Mouse (Mus musculus) induced T-regulatory cell, adult 2 months (primary cell): Measurements from ENCODE around the gene Rgl2.
"Not testable (repeated sequence)": the region's sequence is repeated elsewhere in the genome, so short reads cannot be mapped to it uniquely, and the experiment has no call there.

Experiments
- DNase-seq: peaks from one replicate; pipeline ENCODE4 v3.0.0-alpha.2; 2012; ENCODE audit warnings: low read depth

The Rgl2 gene

DNA sequence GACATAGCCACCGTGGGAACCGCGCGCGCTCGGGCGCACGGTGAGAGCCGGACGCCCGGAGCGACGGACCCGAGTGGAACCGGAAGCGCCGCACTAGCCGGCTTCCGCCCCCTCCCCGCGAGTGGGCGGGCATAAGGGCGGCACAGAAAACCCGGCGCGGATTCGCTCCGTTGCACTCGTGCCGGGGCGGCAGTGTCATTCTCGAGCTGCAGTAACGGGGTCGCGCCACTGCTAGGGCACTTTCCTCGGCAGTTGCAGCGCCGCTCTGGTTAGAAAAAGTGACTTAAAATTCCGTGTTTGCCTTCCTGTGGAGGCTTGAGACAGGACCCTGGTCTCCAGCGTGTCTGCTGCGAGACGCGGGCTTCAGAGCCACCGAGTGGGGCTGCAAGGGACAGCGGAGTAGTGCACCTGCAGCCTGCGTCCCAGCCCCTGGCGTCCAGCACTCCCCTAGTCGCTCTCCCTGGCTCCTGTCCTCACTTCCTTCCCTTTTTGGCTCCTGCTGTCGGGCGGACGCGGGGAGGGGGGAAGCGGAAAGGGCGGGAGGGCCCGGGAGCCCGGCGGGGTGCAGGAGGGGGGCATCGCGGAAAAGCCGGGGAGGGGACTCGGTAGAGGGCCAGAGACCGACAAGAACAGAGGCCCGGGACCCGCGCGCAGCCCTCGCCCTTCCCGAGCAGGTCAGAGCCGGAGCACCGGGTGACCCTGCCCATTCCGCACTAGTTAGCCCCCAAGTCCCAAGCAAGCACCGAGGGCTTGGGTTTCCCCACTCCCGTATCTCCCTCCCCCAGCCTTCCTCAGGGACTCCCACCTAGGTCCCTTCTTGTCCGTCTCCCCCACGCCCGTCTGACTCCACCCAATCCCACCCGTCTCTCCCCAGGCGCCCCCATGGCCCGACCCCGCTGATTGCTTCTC is at the start of gene Rgl2:
TSS of gene Rgl2 (plus strand) at position 173 of the 909 bp plus-strand sequence.
- DNase-seq: peak; percentile 96

DNA sequence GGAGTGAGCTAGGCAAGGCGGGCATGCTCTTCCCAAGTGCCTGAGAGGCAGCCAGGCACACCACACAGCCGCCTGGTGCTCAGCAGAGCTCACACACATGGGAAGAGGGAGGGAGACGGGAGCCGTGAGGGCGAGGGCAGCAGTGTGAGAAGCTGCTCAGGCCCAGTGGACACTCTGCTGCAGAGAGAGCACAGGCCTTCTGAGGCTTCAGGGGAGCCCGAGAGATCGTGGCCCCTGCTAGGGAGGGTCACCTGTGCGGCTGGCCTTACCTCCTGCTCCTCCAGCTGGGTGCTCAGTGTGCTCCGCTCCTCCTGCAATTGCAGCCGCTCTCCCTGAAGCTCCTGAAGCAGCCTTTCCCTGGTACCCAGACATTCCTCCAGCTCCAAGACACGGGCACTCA is 45.0 kb upstream of the Rgl2 start:
- DNase-seq: not testable (repeated sequence)

DNA sequence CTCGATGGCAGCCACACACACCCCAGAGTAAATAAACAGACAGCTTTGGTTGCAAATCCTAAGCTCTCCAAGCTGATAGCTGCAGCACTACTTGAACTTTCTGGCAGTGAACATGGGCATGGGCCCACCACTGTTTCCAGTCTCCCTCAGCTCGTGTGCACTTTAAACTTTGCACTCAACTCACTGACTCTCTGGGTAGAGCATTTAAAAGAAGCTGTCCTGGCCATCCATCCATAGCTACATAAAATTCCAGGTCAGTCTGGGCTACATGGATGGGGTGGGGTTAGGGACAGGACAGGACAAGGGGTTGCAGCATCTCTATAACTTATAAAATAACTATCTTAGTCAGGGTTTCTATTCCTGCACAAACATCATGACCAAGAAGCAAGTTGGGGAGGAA is 41.5 kb upstream of the Rgl2 start:
- not testable (repeated sequence) for DNase-seq

DNA sequence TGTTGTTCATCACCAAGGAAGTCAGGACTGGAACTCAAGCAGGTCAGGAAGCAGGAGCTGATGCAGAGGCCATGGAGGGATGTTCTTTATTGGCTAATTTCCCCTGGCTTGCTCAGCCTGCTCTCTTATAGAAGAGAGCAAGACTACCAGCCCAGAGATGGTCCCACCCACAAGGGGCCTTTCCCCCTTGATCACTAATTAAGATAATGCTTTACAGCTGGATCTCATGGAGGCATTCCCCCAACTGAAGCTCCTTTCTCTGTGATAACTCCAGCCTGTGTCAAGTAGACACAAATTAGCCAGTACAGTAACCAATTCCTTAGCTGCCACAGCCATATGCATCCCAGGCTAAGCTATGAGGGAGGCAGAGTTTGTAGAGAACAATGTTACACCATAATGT is 41.1 kb upstream of the Rgl2 start:
- DNase-seq: not testable (repeated sequence)

DNA sequence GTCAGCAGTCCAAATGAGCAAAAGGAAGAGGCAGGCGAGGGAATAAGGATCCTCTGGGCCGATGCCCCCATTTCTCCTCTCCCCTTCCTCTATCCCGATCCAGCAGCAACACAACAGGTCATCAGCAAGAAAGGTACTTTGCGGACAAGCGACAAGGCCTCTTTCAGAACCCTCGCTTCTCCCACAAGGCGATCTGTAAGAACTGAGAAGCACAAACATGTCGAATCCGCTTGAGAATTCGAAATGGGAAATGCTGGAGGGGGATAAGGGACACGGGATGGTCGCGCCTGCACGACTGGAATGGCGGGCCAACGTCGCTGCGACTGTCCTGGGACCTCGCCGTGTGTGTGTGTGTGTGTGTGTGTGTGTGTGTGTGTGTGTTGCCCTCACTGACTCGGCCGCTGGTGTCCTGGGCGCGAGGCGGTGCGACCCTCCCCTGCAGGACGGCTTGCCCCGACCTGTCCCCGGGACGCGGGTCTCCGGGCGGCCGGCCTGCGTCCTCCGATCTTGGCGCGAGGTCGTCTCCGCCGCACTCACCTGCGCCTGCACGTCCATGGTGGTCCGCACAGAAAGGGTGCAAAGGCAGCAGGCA is 39.3 kb upstream of the Rgl2 start:
- peak; percentile 43 for DNase-seq

DNA sequence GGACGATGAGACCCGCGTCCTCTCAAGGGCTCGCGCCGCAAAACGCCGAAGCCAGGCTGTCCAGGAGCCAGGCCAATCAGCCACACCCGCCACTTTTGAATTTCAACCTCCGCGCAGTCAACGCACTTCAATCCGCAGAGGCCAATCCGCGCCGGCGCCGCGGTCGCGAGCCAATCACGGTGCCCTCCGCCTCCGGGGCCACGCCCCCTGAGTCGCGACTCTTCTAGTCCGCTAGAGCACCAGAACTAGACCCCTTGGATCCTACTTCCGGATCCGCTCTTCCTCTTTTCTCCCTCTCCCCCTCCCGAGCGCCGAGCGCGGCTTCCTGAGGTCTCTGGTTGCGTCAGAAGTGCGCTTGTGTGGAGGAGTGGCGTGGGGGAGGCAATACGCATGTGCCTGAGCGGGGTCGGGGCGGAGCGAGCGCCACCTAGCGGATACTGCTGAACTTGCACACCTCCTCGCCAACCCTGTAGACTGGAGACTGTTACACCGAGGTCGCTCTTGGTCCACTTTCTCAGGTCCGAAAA is 38.7 kb upstream of the Rgl2 start, which contains the start of gene Kifc1:
TSS of gene Kifc1 (minus strand) at position 129 of the 527 bp plus-strand sequence.
- peak; percentile 100 for DNase-seq

DNA sequence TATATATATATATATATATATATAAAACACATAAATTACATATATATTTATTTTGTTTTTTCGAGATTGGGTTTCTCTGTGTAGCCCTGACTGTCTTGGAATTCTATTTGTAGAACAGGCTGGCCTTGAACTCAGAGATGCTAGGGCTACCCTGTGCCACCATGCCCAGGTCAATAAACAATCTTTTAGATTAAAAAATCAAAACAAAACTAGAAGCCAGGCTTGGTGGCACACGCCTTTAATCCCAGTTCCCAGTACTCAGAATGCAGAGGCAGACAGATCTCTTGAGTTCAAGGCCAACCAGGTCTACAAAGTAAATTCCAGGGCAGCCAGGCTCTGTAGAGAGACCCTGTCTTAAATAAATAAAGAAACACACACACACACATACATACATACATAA is 38.0 kb upstream of the Rgl2 start:
- DNase-seq: peak; percentile 33

DNA sequence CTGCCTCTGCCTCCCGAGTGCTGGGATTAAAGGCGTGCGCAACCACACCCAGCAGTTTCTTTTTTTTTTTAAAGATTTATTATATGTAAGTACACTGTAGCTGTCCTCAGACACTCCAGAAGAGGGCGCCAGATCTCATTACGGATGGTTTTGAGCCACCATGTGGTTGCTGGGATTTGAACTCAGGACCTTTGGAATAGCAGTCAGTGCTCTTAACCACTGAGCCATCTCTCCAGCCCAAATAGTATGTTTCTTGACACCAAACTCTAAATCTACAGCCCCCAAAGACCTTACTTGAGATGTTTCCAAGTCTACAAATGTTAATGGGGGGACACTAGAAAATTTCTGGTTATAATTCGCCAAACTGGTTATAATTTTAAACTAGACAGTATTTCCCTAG is 37.5 kb upstream of the Rgl2 start:
- peak; percentile 28 for DNase-seq

DNA sequence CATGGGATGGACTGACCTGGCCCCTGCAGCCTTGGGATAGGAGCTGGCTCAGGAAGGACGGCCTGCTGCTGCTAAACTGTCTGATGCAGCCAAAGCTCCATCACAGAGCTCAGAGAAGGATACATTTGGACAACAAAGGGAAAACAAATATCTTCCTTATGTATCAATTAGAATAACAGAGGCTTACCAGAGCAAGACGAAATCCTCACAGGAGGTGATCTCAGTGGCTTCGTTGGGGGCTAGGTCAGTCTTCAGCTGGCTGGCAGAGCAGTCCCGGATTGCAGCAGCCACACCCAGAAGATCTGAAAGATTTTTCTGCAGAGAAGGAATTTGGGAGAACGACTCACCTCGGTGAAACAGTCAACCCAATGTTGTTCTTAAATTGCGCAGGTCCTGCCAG is 36.9 kb upstream of the Rgl2 start:
- no peak for DNase-seq

DNA sequence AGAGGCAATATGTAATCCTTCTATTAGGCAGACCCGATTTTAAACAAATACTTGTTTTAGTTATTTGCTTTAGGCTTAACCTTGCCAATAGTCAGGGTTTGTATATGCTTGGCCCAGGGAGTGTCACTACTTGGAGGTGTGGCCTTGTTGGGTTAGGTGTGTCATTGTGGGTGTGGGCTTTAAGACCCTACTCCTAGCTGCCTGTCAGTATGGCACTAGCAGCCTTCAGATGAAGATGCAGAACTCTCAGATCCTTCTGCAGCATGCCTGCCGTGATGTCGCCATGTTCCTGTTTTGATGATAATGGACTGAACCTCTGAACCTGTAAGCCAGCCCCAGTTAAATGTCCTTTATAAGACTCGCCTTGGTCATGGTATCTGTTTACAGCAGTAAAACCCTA is 36.3 kb upstream of the Rgl2 start:
- not testable (repeated sequence) for DNase-seq

DNA sequence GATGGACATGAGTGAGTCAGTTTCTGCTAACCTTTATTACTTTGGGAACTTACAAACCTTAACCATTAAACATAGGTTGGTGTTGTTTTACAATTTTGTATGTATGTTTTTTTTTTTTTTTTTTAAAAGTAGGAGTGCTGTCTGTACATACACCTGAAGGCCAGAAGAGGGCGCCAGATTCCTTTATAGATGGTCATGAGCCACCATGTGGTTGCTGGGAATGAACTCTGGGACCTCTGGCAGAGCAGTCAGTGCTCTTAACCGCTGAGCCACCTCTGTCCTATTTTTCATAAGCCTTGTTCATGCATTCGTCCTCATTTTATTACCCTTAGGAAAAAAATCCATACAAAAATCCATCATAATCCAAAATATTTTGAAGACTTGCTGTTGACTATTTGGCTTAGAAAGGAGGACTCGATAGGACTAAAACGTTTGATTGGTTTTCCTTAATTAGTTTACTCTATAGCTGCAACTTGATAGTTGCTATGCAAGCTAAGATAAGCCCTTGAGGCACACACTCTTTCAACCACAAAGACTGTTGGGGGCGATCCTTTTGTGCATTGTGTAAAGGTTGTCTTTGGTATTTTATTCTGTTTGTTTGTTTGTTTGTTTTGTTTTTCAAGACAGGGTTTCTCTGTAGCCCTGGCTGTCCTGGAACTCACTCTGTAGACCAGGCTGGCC is 32.1 kb upstream of the Rgl2 start:
- peak; percentile 95 for DNase-seq

DNA sequence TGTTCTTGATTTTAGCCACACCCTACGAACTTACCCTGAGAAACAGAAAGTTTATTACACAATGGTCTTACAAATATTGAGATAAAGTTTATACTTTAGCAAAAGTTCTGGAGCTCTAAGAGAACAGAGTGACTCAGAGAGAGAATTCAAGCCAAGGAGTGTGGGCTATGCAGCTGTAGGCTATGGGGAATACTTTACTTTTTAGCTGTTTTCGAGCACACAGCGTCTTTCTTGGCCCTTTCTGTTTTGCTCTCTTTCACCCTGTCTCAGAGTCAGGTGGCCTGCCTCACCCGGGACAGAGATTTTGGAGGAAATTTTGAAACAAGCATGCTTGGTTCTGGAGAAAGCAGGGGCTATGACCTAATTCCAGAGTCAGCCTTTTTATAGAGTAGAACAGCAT is 31.1 kb upstream of the Rgl2 start:
- not testable (repeated sequence) for DNase-seq

DNA sequence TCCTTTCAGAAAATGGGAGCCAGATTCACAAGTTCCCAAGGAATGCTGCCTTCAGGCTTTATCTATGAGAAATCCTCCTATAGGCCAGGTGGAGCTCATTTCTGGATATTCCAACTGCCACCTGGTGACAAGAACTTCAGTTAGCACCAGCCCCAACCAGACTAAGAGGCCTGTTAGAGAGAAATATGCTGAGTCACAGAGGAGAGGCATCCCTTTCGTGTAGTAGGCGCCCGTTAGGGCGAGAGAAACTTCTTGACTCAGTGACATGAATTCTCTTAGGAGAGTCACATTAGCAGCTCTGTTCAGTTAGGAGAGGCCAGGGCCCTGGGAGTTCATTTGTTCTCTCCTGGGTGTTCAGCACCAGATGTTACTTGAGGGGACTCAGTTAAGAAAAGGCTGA is 29.7 kb upstream of the Rgl2 start:
- DNase-seq: no peak

DNA sequence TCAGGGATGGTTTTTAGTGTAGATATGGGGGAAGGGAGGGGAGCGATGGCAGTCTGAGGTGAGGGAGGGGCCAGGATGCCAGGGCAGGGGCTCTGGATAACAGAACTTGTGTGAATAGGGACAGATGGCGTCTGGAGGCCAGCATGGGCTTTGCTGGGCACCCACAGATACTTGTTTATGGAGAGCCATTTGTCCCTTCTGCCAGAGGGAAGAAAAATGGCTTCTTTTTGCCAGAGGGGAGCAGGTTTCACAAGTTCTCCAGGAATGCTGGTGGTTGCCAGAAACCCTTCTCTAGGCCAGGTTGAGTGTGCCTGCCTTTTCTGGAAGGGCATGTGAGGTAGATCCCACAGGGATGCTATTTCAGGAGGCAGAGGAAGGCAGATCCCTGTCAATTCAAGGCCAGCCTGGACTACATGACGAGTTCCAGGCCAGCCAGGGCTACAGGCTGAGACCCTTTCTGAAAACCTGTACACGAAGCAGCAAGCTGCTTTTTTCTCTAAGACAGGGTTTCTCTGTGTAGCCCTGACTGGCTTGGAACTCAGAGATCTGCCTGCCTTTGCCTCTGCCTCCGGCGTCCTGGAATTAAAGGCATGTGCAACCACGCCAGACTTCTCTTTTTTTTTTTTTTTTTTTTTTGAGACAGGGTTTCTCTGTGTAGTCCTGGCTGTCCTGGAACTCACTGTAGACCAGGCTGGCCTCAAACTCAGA is 28.9 kb upstream of the Rgl2 start:
- no peak for DNase-seq

DNA sequence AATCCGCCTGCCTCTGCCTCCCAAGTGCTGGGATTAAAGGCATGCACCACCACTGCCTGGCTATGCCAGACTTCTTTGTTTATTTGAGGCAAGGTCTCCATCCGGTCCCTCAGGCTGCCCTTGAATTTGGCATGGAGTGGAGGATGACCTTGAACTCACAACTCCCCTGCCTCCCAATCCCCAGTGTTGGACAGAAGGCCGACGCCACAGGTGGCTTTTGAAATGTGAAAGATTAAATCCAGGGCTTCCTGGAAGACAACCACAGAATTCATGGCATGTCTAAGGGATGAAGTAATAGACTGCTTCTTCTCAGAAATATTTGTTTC is 28.4 kb upstream of the Rgl2 start:
- no peak for DNase-seq

DNA sequence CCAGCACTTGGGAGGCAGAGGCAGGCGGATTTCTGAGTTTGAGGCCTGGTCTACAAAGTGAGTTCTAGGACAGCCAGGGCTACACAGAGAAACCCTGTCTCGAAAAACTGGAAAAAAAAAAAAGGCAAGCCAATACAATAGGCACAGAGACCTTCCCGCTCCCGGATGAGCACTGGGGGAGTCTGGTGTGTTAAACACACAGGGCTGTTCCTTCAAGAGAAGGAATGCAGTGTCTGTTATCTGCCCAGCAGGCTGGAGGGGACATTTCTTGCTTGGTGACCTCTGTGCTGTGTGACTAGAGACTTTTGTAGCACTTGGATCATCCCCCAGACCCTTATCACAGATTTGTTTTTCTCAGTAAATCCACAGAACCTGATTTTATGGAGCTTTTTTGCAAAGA is 27.7 kb upstream of the Rgl2 start:
- DNase-seq: peak; percentile 28

DNA sequence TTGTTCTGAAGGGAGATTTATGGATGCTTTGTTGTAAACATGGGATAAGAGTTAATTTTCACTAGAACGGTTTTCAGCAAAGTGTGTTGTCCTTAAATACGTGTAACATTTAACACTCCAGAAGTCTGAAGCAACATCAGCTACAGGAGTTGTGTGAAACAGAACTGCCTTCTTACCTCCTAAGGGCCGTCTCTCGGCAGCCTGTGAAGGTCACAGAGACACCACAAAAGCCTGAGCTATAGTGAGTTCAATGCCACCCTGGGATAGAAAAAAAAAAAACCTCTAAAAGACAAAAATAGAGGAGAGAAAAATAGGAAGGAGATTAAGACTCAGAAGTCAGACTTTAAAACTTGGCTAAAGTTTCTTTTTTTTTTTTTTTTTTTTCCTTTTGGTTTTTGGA is 27.3 kb upstream of the Rgl2 start:
- peak; percentile 51 for DNase-seq

DNA sequence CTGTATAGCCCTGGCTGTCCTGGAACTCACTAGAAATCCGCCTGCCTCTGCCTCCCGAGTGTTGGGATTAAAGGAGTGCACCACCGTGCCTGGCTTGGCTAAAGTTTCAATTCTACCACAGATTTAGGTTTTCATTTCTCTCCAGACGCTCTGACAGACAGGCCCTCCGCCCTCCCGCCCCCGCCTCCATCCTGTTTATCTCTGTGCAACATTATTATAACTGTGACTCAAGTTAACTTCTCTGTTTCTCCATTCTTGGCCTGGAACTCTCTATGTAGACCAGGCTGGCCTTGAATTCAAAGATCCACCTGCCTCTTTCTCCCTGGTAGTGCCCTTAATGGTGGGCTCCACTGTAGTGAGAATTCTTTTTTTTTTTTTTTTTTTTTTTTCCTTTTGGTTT is 26.9 kb upstream of the Rgl2 start:
- DNase-seq: peak; percentile 74

DNA sequence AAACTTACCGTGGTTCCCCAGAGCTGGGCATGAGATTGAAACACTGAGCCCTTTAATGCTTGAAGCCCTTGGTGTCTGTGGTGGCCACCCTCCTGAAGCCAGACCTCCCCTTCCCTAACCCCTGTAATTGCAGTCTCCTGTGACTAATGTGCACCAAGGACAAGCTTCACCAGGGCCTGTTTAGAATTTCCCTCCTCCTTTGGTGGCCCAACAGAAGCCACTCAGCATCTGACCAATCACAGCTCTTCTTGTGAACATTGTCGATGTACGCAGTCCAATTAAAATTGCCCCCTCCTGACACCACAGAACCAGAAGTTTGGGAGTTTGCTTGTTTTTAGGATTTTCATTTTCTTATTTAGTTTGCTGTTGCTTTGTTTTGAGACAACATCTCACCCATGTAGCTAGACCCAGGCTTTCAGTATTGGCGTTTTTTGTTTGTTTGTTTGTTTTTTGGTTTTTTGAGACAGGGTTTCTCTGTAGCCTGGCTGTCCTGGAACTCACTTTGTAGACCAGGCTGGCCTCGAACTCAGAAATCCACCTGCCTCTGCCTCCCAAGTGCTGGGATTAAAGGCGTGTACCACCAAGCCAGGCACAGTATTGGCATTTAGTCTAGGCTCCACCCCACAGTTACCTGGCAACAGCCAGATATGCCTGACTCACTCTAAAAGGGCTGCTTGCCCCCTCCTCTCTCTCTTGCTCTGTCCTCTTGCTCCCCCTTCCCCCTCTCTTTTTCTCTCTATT is 25.3 kb upstream of the Rgl2 start:
- DNase-seq: peak; percentile 55

DNA sequence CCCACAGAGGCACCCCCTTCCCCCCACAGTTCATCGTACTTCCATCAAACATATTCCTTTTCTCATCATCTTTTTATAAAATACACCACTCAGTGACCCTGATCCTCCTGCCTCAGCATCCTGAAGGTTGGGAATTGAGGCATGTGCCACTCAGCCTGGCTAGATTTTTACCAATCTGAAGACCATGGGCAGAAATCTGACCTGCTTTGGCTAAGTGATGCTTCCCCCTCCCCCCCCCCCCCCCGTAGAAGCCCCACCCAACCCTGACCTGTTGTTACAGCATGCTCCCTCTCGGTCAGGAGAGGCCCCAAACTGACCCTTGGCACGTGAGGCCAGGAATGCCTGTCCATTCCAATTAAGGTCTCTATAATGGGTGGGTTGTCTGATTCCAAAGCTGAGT is 24.5 kb upstream of the Rgl2 start, which contains the start of gene Platr17:
TSS of gene Platr17 (plus strand) at position 301 of the 400 bp plus-strand sequence.
- DNase-seq: not testable (repeated sequence)

DNA sequence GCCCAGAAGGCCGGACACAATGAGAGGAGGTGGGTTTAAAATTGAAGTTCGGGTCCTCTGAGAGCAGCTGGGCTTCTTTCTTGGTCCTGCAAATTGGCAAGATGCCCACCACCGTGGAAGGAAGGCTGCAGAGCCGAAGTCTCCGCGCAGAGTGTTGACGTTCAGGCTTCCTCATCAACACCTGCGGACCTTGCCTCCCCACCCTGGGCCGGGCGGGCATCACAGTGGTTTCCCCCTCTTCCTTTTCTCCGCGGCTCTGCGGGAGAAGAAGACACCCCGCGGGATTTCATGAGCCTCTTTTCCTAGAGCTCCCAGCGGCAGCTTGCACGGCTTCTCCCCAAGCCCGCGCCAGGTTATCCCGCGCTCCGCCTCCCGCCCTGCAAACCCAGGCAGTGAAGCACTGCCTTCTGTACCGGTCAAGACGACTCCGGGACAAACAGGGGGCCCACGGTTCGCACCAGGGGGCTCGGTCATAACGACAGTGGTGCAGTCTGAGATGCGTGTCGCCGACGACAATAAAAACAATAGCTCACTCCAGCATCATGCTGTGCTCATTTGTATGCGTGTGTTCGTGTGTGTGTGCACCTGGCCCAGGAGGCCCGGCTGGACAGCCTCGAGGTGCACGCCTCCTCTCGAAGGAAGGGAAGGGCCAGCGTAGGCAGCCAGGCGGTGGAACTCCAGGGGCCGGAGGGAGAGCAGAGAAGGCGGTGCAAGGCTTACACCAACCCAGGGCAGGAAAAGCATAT is 20.8 kb upstream of the Rgl2 start:
- DNase-seq: no peak
